ENCODE assay signal across 16 mouse cellular contexts in the genomic region with DNA sequence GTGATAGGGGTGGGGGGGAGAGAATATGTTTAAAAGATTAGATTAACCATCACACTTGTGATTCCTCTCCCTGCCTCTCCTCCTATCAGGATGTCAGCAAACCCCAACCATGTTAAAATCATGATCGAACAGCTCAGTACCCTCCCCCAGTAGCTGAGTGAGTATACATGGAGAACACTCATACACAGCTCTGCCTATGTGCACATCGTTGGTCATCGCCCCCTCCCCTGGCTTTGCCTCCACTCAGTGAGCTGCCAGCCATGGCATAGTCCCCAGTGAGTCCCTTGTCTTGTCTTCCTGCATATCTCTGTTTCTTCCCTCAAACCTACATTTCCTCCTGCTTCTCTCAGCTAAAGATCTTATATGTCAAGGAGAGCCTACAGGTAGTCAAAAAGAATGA.
"Had no signal": no experiment of that assay in that cellular context is flagged by ENCODE, and none has a peak within 500 bp of the region (broad histone marks: within the 10 kb centered on the region; RNA-seq: fewer than 3 reads in every experiment).

No protein-coding gene starts in this region.

- H3K4me1 ChIP-seq: neural tube, embryonic 13.5 days; neural tube, embryonic 15.5 days; stomach, embryonic 15.5 days had no signal

- H3K4me3 ChIP-seq: neural tube, embryonic 13.5 days; neural tube, embryonic 15.5 days; stomach, embryonic 15.5 days had no signal

- H3K9me3 ChIP-seq: neural tube, embryonic 13.5 days; neural tube, embryonic 15.5 days; stomach, embryonic 15.5 days had no signal

- H3K27me3 ChIP-seq: neural tube, embryonic 13.5 days; neural tube, embryonic 15.5 days; stomach, embryonic 15.5 days had no signal

- H3K4me2 ChIP-seq: neural tube, embryonic 13.5 days; neural tube, embryonic 15.5 days; stomach, embryonic 15.5 days had no signal

- H3K27ac ChIP-seq: neural tube, embryonic 13.5 days; neural tube, embryonic 15.5 days; stomach, embryonic 15.5 days; stomach, postnatal 0 days had no signal

- H3K9ac ChIP-seq: neural tube, embryonic 13.5 days; neural tube, embryonic 15.5 days; stomach, embryonic 15.5 days had no signal

- H3K36me3 ChIP-seq: neural tube, embryonic 13.5 days; neural tube, embryonic 15.5 days; stomach, embryonic 15.5 days had no signal

- DNase-seq: retina, postnatal 1 day; right cerebral cortex, adult 18-20 months; right cerebral cortex, postnatal 14 days; right cerebral cortex, postnatal 25 days; right cerebral cortex, postnatal 4 days; spleen, adult 18-20 months; thymus, adult 18-20 months; thymus, adult 2 months; thymus, postnatal 14 days; thymus, postnatal 25 days; thymus, postnatal 36 days; thymus, postnatal 4 days had no signal
